Mouse (Mus musculus): ENCODE measurements around the gene Fam174b.

Fam174b gene

GRCm38 (mm10) chr7:73811439-73811838, 71.3 kb downstream of the Fam174b start:
- no peak for ATAC-seq (ENCODE audit: insufficient number of reproducible peaks, low FRiP score, low TSS enrichment)

GRCm38 (mm10) chr7:73812176-73812575, 72.1 kb downstream of the Fam174b start:
- no peak for ATAC-seq (ENCODE audit: insufficient number of reproducible peaks, low FRiP score, low TSS enrichment)

DNA sequence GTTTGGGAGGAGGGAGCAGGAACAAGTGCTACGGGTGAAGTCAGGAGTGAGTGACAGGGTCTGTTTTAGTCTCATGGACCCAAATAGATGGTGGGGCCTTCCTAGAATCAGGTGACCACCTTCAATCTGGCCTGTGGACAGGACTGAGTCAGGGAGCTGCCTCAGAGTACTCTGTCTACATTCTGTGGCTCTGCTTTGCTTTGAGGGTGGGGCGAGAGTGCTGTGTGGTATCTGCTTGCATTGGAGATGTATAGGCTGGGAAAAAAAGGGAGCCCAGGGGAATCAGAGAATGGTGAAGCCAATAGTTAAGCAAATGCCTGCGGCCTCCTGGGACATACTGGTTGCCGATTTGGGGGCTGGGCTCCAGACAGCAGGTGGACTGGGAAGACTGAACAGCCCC, 73.8 kb downstream of the Fam174b start:
- no peak for ATAC-seq (ENCODE audit: insufficient number of reproducible peaks, low FRiP score, low TSS enrichment)

- no peak for ATAC-seq (ENCODE audit: insufficient number of reproducible peaks, low FRiP score, low TSS enrichment)
Observed at GRCm38 (mm10) chr7:73814454-73814853, 74.4 kb downstream of the Fam174b start.

DNA sequence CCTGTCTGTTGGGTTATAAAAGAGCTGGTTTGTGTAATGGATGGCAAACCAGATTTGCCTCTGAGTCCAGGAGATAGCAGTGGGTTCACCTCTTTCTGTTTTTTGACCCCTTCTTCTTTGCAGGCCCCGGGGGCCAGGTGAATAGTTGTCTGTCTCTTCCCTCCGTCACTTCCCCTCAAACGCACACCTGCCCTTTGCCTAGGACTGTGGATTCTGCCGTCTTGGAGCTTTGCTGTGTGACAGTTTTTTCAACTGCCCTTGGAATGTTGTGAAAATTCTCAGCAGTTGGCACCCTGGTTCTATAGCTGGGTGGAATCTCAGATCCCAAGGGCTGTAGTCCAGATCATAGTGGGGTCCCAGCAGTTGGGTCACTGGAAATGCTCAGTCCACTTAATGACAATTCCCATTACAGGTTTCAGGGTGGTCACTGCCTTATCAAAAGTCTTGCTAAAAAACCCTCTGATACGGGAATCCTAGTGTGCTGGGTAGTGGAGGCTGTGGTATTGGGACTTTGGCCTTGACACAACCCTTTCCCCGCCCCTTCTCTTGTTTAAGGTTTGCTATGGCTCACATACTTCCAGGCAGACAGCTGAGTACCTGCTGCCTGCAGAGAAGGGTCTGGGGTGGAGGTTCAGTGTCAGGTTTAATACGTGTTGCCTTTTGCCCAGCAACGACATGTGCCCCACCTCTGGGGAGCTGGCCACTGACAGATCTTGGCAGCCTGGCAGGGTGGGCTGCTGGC, 76.3 kb downstream of the Fam174b start:
- no peak for ATAC-seq (ENCODE audit: insufficient number of reproducible peaks, low FRiP score, low TSS enrichment)

GRCm38 (mm10) chr7:73819366-73819765, 79.3 kb downstream of the Fam174b start:
- no peak for ATAC-seq (ENCODE audit: insufficient number of reproducible peaks, low FRiP score, low TSS enrichment)
